Mouse (Mus musculus): ENCODE measurements around the gene Tspan5. TPM values are rescaled to one million over a fixed set of nuclear protein-coding genes. Genes with fewer than 3 reads are reported as not detected.
A peak's percentile ranks its signal among the peaks of the same experiment; 100 is the strongest.

The Tspan5 gene
- polyA plus RNA-seq, 1 experiment from 2014 or later = 7.4 TPM

DNA sequence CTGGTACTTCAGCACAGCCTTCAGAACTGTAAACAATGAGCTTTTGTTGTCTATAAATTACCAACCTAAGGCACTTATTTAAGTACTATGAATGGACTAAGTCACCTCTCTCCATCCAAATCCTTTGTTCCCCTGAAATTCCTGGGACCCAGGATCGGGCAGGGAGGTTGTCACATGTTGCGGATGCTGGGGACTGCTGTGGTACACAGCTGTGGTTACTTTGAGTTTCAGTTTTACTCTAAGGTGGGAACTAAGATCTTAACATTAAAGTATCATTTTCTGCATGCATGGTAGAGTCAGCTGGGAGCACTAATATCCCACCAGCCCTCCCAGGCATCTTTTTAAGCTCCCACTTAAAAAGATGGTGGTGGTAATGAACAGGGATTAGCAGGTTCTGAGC, 167.3 kb downstream of the Tspan5 start:
- no peak for ATAC-seq
- H3K27me3 ChIP-seq (replicated peaks; ENCODE audit: control insufficient read depth, insufficient read depth, low read length) = no peaks in the 10 kb centered on the region

DNA sequence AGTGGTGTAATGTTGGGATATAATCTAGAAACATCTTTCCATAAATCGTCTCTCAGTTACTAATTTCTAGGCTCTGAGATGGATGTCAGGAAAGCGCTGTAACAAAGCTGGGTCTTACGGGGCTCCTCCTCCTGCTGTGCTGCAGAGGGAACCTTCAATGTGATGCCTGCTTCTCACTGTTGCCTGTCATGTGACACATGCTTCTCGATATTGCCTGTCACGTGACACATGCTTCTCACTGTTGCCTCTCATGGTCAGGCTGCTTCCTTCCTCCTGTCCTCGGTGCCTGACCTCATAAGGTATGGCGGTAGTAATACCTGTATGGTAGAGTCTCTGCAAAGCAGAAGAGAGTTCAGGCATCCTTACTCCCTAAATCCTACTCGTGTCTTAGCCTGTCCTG, 170.5 kb downstream of the Tspan5 start:
- H3K36me3 ChIP-seq (ENCODE audit: control insufficient read depth, insufficient read depth) = no peaks in the 10 kb centered on the region
- no peak overlapping the region for H3K4me3 ChIP-seq (ENCODE audit: low read depth, low read length)
- no peaks in the 10 kb centered on the region for H3K27me3 ChIP-seq (replicated peaks; ENCODE audit: control insufficient read depth, insufficient read depth, low read length)
- no peaks in the 10 kb centered on the region for H3K4me1 ChIP-seq (replicated peaks; ENCODE audit: control insufficient read depth, insufficient read depth, low read length)
- TF ChIP-seq CTCF (IDR thresholded peaks at IDR 0.05; ENCODE audit: low read depth) = no peak
- H3K4me2 ChIP-seq (replicated peaks; ENCODE audit: low read depth) = no peak overlapping the region
- no peak overlapping the region for H3K27ac ChIP-seq (ENCODE audit: low read depth, low read length)
- WGBS = 91% methylated on average over 8 of the region's 8 CpGs
- no peak for ATAC-seq
- no peak overlapping the region for H3K9ac ChIP-seq (ENCODE audit: low read depth, low read length)
- no peaks in the 10 kb centered on the region for H3K9me3 ChIP-seq (ENCODE audit: control insufficient read depth)

More for the DNA sequence above, 167.3 kb downstream of the Tspan5 start:
- TF ChIP-seq CTCF (IDR thresholded peaks at IDR 0.05; ENCODE audit: low read depth) = no peak
- 79% methylated on average over 2 of the region's 2 CpGs for WGBS
- Histone ChIP-seq H3K27ac (ENCODE audit: low read depth, low read length) (no peak overlapping the region), H3K4me1 (replicated peaks; ENCODE audit: control insufficient read depth, insufficient read depth, low read length) (no peaks in the 10 kb centered on the region), H3K36me3 (ENCODE audit: control insufficient read depth, insufficient read depth) (no peaks in the 10 kb centered on the region), H3K9ac (ENCODE audit: low read depth, low read length) (no peak overlapping the region), H3K9me3 (ENCODE audit: control insufficient read depth) (no peaks in the 10 kb centered on the region), H3K4me2 (replicated peaks; ENCODE audit: low read depth) (no peak overlapping the region), H3K4me3 (ENCODE audit: low read depth, low read length) (no peak overlapping the region)

GRCm38 (mm10) chr3:138914626-138915288, 172.8 kb downstream of the Tspan5 start:
- no peaks in the 10 kb centered on the region for H3K4me1 ChIP-seq (replicated peaks; ENCODE audit: control insufficient read depth, insufficient read depth, low read length)
- H3K27me3 ChIP-seq (replicated peaks; ENCODE audit: control insufficient read depth, insufficient read depth, low read length) = no peaks in the 10 kb centered on the region
- no peak overlapping the region for H3K4me3 ChIP-seq (ENCODE audit: low read depth, low read length)
- no peak overlapping the region for H3K27ac ChIP-seq (ENCODE audit: low read depth, low read length)
- no peak for TF ChIP-seq CTCF (IDR thresholded peaks at IDR 0.05; ENCODE audit: low read depth)
- WGBS = 34% methylated on average over 8 of the region's 8 CpGs
- H3K9ac ChIP-seq (ENCODE audit: low read depth, low read length) = no peak overlapping the region
- no peak overlapping the region for H3K4me2 ChIP-seq (replicated peaks; ENCODE audit: low read depth)
- no peaks in the 10 kb centered on the region for H3K9me3 ChIP-seq (ENCODE audit: control insufficient read depth)
- ATAC-seq = peak; percentile 53; the same call in 1 of the 2 replicates
- no peaks in the 10 kb centered on the region for H3K36me3 ChIP-seq (ENCODE audit: control insufficient read depth, insufficient read depth)

DNA sequence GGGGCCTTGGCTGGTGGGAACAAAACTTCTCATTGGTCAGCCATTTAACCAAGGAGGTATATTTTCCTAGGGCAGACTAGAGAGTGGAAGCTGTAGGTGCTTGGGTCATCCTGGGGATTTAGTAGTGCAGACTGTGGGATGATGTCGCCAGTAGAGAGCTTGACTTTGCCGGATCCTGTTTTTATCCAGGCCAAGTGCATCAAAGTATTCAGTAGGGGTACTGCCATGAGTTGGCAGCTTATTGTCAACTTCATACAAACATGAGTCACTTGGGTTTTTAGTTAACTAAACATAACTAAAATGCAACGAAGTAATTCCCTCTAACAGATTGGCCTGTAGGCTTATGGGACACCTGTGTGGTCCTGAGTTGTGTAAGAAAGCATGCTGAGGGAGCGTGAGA, 174.6 kb downstream of the Tspan5 start:
- ATAC-seq = no peak
- Histone ChIP-seq H3K4me1 (replicated peaks; ENCODE audit: control insufficient read depth, insufficient read depth, low read length) (no peaks in the 10 kb centered on the region), H3K27ac (ENCODE audit: low read depth, low read length) (no peak overlapping the region), H3K27me3 (replicated peaks; ENCODE audit: control insufficient read depth, insufficient read depth, low read length) (no peaks in the 10 kb centered on the region), H3K9me3 (ENCODE audit: control insufficient read depth) (no peaks in the 10 kb centered on the region), H3K4me2 (replicated peaks; ENCODE audit: low read depth) (no peak overlapping the region), H3K36me3 (ENCODE audit: control insufficient read depth, insufficient read depth) (no peaks in the 10 kb centered on the region), H3K9ac (ENCODE audit: low read depth, low read length) (no peak overlapping the region), H3K4me3 (ENCODE audit: low read depth, low read length) (no peak overlapping the region)
- WGBS = 88% methylated on average over 4 of the region's 4 CpGs
- no peak for TF ChIP-seq CTCF (IDR thresholded peaks at IDR 0.05; ENCODE audit: low read depth)

DNA sequence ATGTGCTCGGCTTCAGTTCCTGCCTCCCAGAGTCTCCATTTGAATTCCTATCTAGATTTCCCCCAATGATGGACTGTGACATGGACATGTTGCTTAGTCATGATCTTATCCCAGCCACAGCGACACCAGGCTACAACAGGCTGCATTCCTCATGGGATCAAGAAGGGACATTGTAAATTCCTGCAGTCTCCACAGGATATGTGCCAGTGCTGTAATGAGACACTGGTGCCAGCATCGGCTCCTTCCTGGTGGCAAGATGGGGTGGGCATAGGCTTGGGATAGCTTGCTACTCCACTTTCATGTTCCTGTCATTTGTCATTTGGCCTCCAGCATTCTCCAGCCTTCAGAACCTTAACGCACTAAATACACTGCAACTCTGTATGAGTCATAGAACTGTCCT, 175.0 kb downstream of the Tspan5 start:
- H3K4me1 ChIP-seq (replicated peaks; ENCODE audit: control insufficient read depth, insufficient read depth, low read length) = no peaks in the 10 kb centered on the region
- 0 out of 2 replicates have a peak, but pooled peaks have one; percentile 2 for ATAC-seq
- no peaks in the 10 kb centered on the region for H3K27me3 ChIP-seq (replicated peaks; ENCODE audit: control insufficient read depth, insufficient read depth, low read length)
- H3K9me3 ChIP-seq (ENCODE audit: control insufficient read depth) = no peaks in the 10 kb centered on the region
- H3K9ac ChIP-seq (ENCODE audit: low read depth, low read length) = no peak overlapping the region
- no peaks in the 10 kb centered on the region for H3K36me3 ChIP-seq (ENCODE audit: control insufficient read depth, insufficient read depth)
- TF ChIP-seq CTCF (IDR thresholded peaks at IDR 0.05; ENCODE audit: low read depth) = no peak
- H3K4me2 ChIP-seq (replicated peaks; ENCODE audit: low read depth) = no peak overlapping the region
- WGBS = 82% methylated on average over 4 of the region's 4 CpGs
- no peak overlapping the region for H3K4me3 ChIP-seq (ENCODE audit: low read depth, low read length)
- no peak overlapping the region for H3K27ac ChIP-seq (ENCODE audit: low read depth, low read length)

DNA sequence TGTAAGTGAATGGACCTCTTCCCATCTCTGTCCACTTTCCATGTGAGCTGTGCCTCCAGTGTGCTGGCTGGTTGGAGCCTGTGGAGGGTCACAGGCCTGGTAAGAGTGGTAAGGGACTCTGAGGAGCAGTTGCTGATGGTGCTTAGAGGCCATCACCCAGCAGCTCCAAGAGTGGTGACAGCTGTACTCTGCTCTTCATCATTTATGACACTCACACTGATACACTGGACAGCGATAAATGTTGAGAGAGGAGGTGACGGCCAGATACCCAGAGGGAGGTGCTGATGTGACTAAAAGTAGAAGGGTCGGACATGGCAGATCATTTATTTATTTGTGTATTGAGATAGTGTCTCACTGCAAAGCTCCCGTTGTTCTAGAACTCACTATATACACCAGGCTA, 176.2 kb downstream of the Tspan5 start:
- H3K36me3 ChIP-seq (ENCODE audit: control insufficient read depth, insufficient read depth) = no peaks in the 10 kb centered on the region
- no peak overlapping the region for H3K4me2 ChIP-seq (replicated peaks; ENCODE audit: low read depth)
- no peaks in the 10 kb centered on the region for H3K4me1 ChIP-seq (replicated peaks; ENCODE audit: control insufficient read depth, insufficient read depth, low read length)
- no peak overlapping the region for H3K4me3 ChIP-seq (ENCODE audit: low read depth, low read length)
- H3K9me3 ChIP-seq (ENCODE audit: control insufficient read depth) = no peaks in the 10 kb centered on the region
- no peak for ATAC-seq
- no peak overlapping the region for H3K9ac ChIP-seq (ENCODE audit: low read depth, low read length)
- TF ChIP-seq CTCF (IDR thresholded peaks at IDR 0.05; ENCODE audit: low read depth) = no peak
- no peaks in the 10 kb centered on the region for H3K27me3 ChIP-seq (replicated peaks; ENCODE audit: control insufficient read depth, insufficient read depth, low read length)
- WGBS = 84% methylated on average over 4 of the region's 4 CpGs
- H3K27ac ChIP-seq (ENCODE audit: low read depth, low read length) = no peak overlapping the region

Measured in intestine, postnatal 0 days (tissue).